Mouse (Mus musculus) testis, adult 2 months (tissue): ENCODE data around the gene Padi2. TPM values are rescaled to one million over a fixed set of nuclear protein-coding genes. Genes with fewer than 3 reads are reported as not detected.

ENCODE experiments used
- H3K27ac ChIP-seq: fragments of 200-500 bp; 2 replicates; pipeline ENCODE4 v1.5.1; 2012; ENCODE audit warnings: low read depth, low read length; ENCODE audit not compliant: control insufficient read depth, insufficient read depth
- H3K27me3 ChIP-seq: fragments of 200-500 bp; 2 replicates; pipeline ENCODE4 v1.6.1; 2012; ENCODE audit warnings: mild to moderate bottlenecking, low read length, moderate library complexity; ENCODE audit not compliant: control insufficient read depth, insufficient read depth
- H3K36me3 ChIP-seq: fragments of 200-500 bp; 2 replicates; pipeline ENCODE4 v1.6.1; 2012; ENCODE audit warnings: mild to moderate bottlenecking, low read length; ENCODE audit not compliant: control insufficient read depth, insufficient read depth
- H3K4me1 ChIP-seq: fragments of 200-500 bp; 2 replicates; pipeline ENCODE4 v1.6.1; 2012; ENCODE audit warnings: low read length; ENCODE audit not compliant: control insufficient read depth, insufficient read depth
- H3K4me3 ChIP-seq: fragments of 200-500 bp; 2 replicates; pipeline ENCODE4 v1.5.1; 2012; ENCODE audit warnings: low read depth, mild to moderate bottlenecking, low read length, moderate library complexity, mixed read lengths; ENCODE audit not compliant: control insufficient read depth
- CTCF ChIP-seq: fragments of 200-500 bp; IDR thresholded peaks from 2 replicates; pipeline ENCODE4 v1.5.1; 2012; ENCODE audit warnings: low read depth, mild to moderate bottlenecking, inconsistent platforms, low read length, moderate library complexity; ENCODE audit not compliant: control insufficient read depth, insufficient read depth, insufficient replicate concordance
- POLR2A ChIP-seq: fragments of 200-500 bp; IDR thresholded peaks from 2 replicates; pipeline ENCODE4 v1.6.1; 2012; ENCODE audit warnings: low read depth, mild to moderate bottlenecking, inconsistent platforms, low read length, moderate library complexity; ENCODE audit not compliant: control insufficient read depth
- polyA plus RNA-seq: library from polyadenylated mRNA; depleted of rRNA; stranded (reverse); fragments of >200 nt; gene quantifications from 2 replicates; pipeline ENCODE4 v1.2.3, GENCODE M21; 2012

Gene Padi2
- polyA plus RNA-seq, 1 experiment = 1.9 TPM

- H3K36me3 ChIP-seq = no peaks in the 10 kb centered on the region
- TF ChIP-seq CTCF = no peak
- TF ChIP-seq POLR2A = no peak
Measured at GRCm38 (mm10) chr4:140949616-140950015, 43.5 kb downstream of the Padi2 start.

GRCm38 (mm10) chr4:140950574-140950973 lies 44.4 kb downstream of the Padi2 start:
- TF ChIP-seq CTCF (no peak), POLR2A (no peak)
- no peaks in the 10 kb centered on the region for H3K27me3 ChIP-seq
- H3K36me3 ChIP-seq = no peaks in the 10 kb centered on the region
- no peak overlapping the region for H3K4me3 ChIP-seq
- H3K27ac ChIP-seq = no peak overlapping the region
- H3K4me1 ChIP-seq = no peaks in the 10 kb centered on the region

More at GRCm38 (mm10) chr4:140949616-140950015, 43.5 kb downstream of the Padi2 start:
- no peaks in the 10 kb centered on the region for H3K4me1 ChIP-seq
- no peaks in the 10 kb centered on the region for H3K27me3 ChIP-seq
- H3K4me3 ChIP-seq = no peak overlapping the region
- no peak overlapping the region for H3K27ac ChIP-seq

GRCm38 (mm10) chr4:140951861-140952641 lies 45.9 kb downstream of the Padi2 start:
- H3K4me1 ChIP-seq = no peaks in the 10 kb centered on the region
- H3K4me3 ChIP-seq = no peak overlapping the region
- H3K27me3 ChIP-seq = no peaks in the 10 kb centered on the region
- no peaks in the 10 kb centered on the region for H3K36me3 ChIP-seq
- no peak overlapping the region for H3K27ac ChIP-seq
- no peak for TF ChIP-seq CTCF
- TF ChIP-seq POLR2A = no peak

GRCm38 (mm10) chr4:140957131-140957702 lies 51.1 kb downstream of the Padi2 start:
- H3K4me3 ChIP-seq = peak overlapping the region; percentile 23
- H3K27me3 ChIP-seq = no peaks in the 10 kb centered on the region
- H3K27ac ChIP-seq = no peak overlapping the region
- no peaks in the 10 kb centered on the region for H3K36me3 ChIP-seq
- TF ChIP-seq CTCF (no peak), POLR2A (no peak)
- peaks cover 13% of the 10 kb centered on the region for H3K4me1 ChIP-seq

- H3K4me1 ChIP-seq = peaks cover 17% of the 10 kb centered on the region
- H3K27ac ChIP-seq = no peak overlapping the region
- H3K4me3 ChIP-seq = peak overlapping the region; percentile 23
- H3K36me3 ChIP-seq = no peaks in the 10 kb centered on the region
- peak; percentile 98 for TF ChIP-seq CTCF
- TF ChIP-seq POLR2A = no peak
- H3K27me3 ChIP-seq = no peaks in the 10 kb centered on the region
Measured at GRCm38 (mm10) chr4:140957725-140958124, 51.6 kb downstream of the Padi2 start.

GRCm38 (mm10) chr4:140958319-140958718 lies 52.2 kb downstream of the Padi2 start:
- Histone ChIP-seq H3K27ac (no peak overlapping the region), H3K4me1 (peaks cover 17% of the 10 kb centered on the region), H3K4me3 (no peak overlapping the region), H3K36me3 (no peaks in the 10 kb centered on the region), H3K27me3 (no peaks in the 10 kb centered on the region)
- TF ChIP-seq CTCF (no peak), POLR2A (no peak)

- no peak overlapping the region for H3K4me3 ChIP-seq
- peaks cover 17% of the 10 kb centered on the region for H3K4me1 ChIP-seq
- no peaks in the 10 kb centered on the region for H3K27me3 ChIP-seq
- H3K36me3 ChIP-seq = no peaks in the 10 kb centered on the region
- TF ChIP-seq CTCF = no peak
- TF ChIP-seq POLR2A = no peak
- H3K27ac ChIP-seq = no peak overlapping the region
Measured at GRCm38 (mm10) chr4:140959128-140959679, 53.1 kb downstream of the Padi2 start.
